Mouse (Mus musculus): ENCODE measurements around the gene Ahnak.
"Not testable (repeated sequence)": the region's sequence is repeated elsewhere in the genome, so short reads cannot be mapped to it uniquely, and the experiment has no call there.

- not testable (repeated sequence) for TF ChIP-seq POLR2A (IDR thresholded peaks at IDR 0.05; ENCODE audit: insufficient read depth, low read length); CTCF (IDR thresholded peaks at IDR 0.05; ENCODE audit: low read depth, low read length)
These were observed 17.8 kb downstream of the Ahnak start for GRCm38 (mm10) chr19:9006915-9007314.

Data from ES-Bruce4 (cell line).